Mouse (Mus musculus): Measurements from ENCODE around the gene Gpc6. TPM values are rescaled to one million over a fixed set of nuclear protein-coding genes. Genes with fewer than 3 reads are reported as not detected.

Gene Gpc6
- total and polyA plus RNA-seq, 3 experiments = not detected

GRCm38 (mm10) chr14:117714165-117714564 is 789.0 kb downstream of the Gpc6 start:
- H3K9ac ChIP-seq (ENCODE audit: control insufficient read depth, low read depth, low read length, poor library complexity, severe bottlenecking) = no peak overlapping the region
- H3K79me2 ChIP-seq (ENCODE audit: control insufficient read depth, insufficient read depth, low read length, poor library complexity) = no peaks in the 10 kb centered on the region
- no peak overlapping the region for H3K4me3 ChIP-seq (ENCODE audit: control insufficient read depth in 1 of 2, insufficient read depth in 1 of 2, low read depth in 2 of 2, low read length in 2 of 2)
- no peaks in the 10 kb centered on the region for H3K36me3 ChIP-seq (ENCODE audit: control insufficient read depth in 1 of 2, insufficient read depth in 2 of 2, low read length in 2 of 2)
- no peak overlapping the region for H3K27ac ChIP-seq (ENCODE audit: control insufficient read depth, low read depth, low read length)
- no peaks in the 10 kb centered on the region for H3K27me3 ChIP-seq (ENCODE audit: control insufficient read depth in 1 of 2, insufficient read depth in 2 of 2, low read length in 2 of 2)
- H3K4me1 ChIP-seq (ENCODE audit: control insufficient read depth in 1 of 2, insufficient read depth in 2 of 2, low read length in 2 of 2) = no peaks in the 10 kb centered on the region
- DNase-seq (ENCODE audit: low read depth, low spot score) = no peak
- no peaks in the 10 kb centered on the region for H3K9me3 ChIP-seq (replicated peaks; ENCODE audit: insufficient read depth, low read length)
- TF ChIP-seq JUND (IDR thresholded peaks at IDR 0.05; ENCODE audit: low read depth, low read length) (no peak), USF2 (IDR thresholded peaks at IDR 0.05; ENCODE audit: borderline replicate concordance in 1 of 2, insufficient read depth in 1 of 2, low read depth in 1 of 2, low read length in 2 of 2) (no peak), CHD1 (IDR thresholded peaks at IDR 0.05; ENCODE audit: low read depth, low read length) (no peak), SMC3 (IDR thresholded peaks at IDR 0.05; ENCODE audit: low read depth, low read length) (no peak), MYC (IDR thresholded peaks at IDR 0.05; ENCODE audit: low read depth, low read length) (no peak), CTCF (IDR thresholded peaks at IDR 0.05 in 2 of 3, conservative IDR thresholded peaks at IDR 0.05 in 1 of 3; ENCODE audit: control insufficient read depth in 1 of 3, insufficient read depth in 1 of 3, low read depth in 2 of 3, low read length in 3 of 3, poor library complexity in 1 of 3, severe bottlenecking in 1 of 3) (no peak), RCOR1 (IDR thresholded peaks at IDR 0.05; ENCODE audit: low read depth, low read length) (no peak), USF1 (IDR thresholded peaks at IDR 0.05; ENCODE audit: low read depth, low read length) (no peak), TBP (IDR thresholded peaks at IDR 0.05; ENCODE audit: low read depth, low read length) (no peak)

GRCm38 (mm10) chr14:117716305-117716704 is 791.2 kb downstream of the Gpc6 start:
- no peaks in the 10 kb centered on the region for H3K9me3 ChIP-seq (replicated peaks; ENCODE audit: insufficient read depth, low read length)

More at GRCm38 (mm10) chr14:117716305-117716704, 791.2 kb downstream of the Gpc6 start:
- H3K9ac ChIP-seq (ENCODE audit: control insufficient read depth, low read depth, low read length, poor library complexity, severe bottlenecking) = no peak overlapping the region
- no peak overlapping the region for H3K27ac ChIP-seq (ENCODE audit: control insufficient read depth, low read depth, low read length)
- no peaks in the 10 kb centered on the region for H3K79me2 ChIP-seq (ENCODE audit: control insufficient read depth, insufficient read depth, low read length, poor library complexity)
- no peaks in the 10 kb centered on the region for H3K4me1 ChIP-seq (ENCODE audit: control insufficient read depth in 1 of 2, insufficient read depth in 2 of 2, low read length in 2 of 2)
- no peaks in the 10 kb centered on the region for H3K36me3 ChIP-seq (ENCODE audit: control insufficient read depth in 1 of 2, insufficient read depth in 2 of 2, low read length in 2 of 2)
- no peak for DNase-seq (ENCODE audit: low read depth, low spot score)
- no peak overlapping the region for H3K4me3 ChIP-seq (ENCODE audit: control insufficient read depth in 1 of 2, insufficient read depth in 1 of 2, low read depth in 2 of 2, low read length in 2 of 2)
- no peak for TF ChIP-seq NRF1 (IDR thresholded peaks at IDR 0.05; ENCODE audit: insufficient read depth, low read depth, low read length, poor library complexity, severe bottlenecking)
- TF ChIP-seq ZNF384 (IDR thresholded peaks at IDR 0.05; ENCODE audit: low read depth, low read length) = no peak
- no peak for TF ChIP-seq KAT2A (conservative IDR thresholded peaks at IDR 0.05; ENCODE audit: low read depth, low read length)
- no peak for TF ChIP-seq ELF1 (IDR thresholded peaks at IDR 0.05; ENCODE audit: low read depth, low read length)
- no peak for TF ChIP-seq ZKSCAN1 (IDR thresholded peaks at IDR 0.05; ENCODE audit: low read depth, low read length)
- no peak for TF ChIP-seq RAD21 (IDR thresholded peaks at IDR 0.05; ENCODE audit: low read depth, low read length)
- no peak for TF ChIP-seq MYC (IDR thresholded peaks at IDR 0.05; ENCODE audit: low read depth, low read length)
- TF ChIP-seq MXI1 (IDR thresholded peaks at IDR 0.05; ENCODE audit: low read depth, low read length) = no peak
- no peak for TF ChIP-seq TCF12 (IDR thresholded peaks at IDR 0.05; ENCODE audit: low read depth, low read length)
- TF ChIP-seq E2F4 (IDR thresholded peaks at IDR 0.05; ENCODE audit: borderline replicate concordance, low read depth, low read length) = no peak
- TF ChIP-seq MEF2A (IDR thresholded peaks at IDR 0.05; ENCODE audit: extremely low read depth, insufficient replicate concordance, low read depth, low read length, poor library complexity, severe bottlenecking) = no peak
- TF ChIP-seq CHD1 (IDR thresholded peaks at IDR 0.05; ENCODE audit: low read depth, low read length) = no peak
- TF ChIP-seq EP300 (IDR thresholded peaks at IDR 0.05; ENCODE audit: low read depth in 1 of 2, low read length in 2 of 2) = no peak
- no peak for TF ChIP-seq ETS1 (IDR thresholded peaks at IDR 0.05; ENCODE audit: low read depth, low read length)
- no peak for TF ChIP-seq CTCF (IDR thresholded peaks at IDR 0.05 in 2 of 3, conservative IDR thresholded peaks at IDR 0.05 in 1 of 3; ENCODE audit: control insufficient read depth in 1 of 3, insufficient read depth in 1 of 3, low read depth in 2 of 3, low read length in 3 of 3, poor library complexity in 1 of 3, severe bottlenecking in 1 of 3)
- TF ChIP-seq TAL1 (IDR thresholded peaks at IDR 0.05; ENCODE audit: low read length) = no peak
- no peak for TF ChIP-seq USF2 (IDR thresholded peaks at IDR 0.05; ENCODE audit: borderline replicate concordance in 1 of 2, insufficient read depth in 1 of 2, low read depth in 1 of 2, low read length in 2 of 2)
- TF ChIP-seq HCFC1 (IDR thresholded peaks at IDR 0.05; ENCODE audit: low read depth, low read length) = no peak
- TF ChIP-seq ZC3H11A (IDR thresholded peaks at IDR 0.05; ENCODE audit: low read depth, low read length) = no peak
- H3K27me3 ChIP-seq (ENCODE audit: control insufficient read depth in 1 of 2, insufficient read depth in 2 of 2, low read length in 2 of 2) = no peaks in the 10 kb centered on the region
